8 mouse cellular contexts compared by ENCODE assay signal in the genomic region with DNA sequence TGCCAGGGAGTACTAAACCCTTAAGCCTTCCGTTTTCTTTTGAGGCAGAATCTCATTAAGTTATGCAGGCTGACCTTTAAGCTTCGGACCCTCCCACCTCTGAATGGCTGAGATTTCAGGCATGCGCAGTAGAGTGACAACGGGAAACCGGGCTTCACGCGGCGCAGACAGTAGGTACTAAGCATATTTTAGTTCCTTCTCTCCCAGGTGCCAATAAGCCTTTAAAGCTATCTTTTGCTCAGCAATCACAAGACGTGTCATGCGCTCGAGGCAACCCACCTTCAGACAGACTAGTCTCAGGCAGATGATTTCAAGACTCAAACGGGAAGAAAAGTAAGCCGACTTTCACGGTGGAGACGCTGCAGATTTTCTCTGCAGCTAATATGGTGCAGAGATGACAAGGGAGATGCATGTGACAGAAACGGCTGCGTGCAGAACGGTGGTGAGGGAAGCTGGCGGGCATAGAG. TPM values are rescaled to one million over a fixed set of nuclear protein-coding genes. Genes with fewer than 3 reads are reported as not detected.
DNase-seq lines count a peak whose midpoint lies in the region; ATAC-seq lines count a peak whose summit lies in the region.

No protein-coding gene starts in this region.

- no peaks in the 10 kb centered on the region for H3K9me3 ChIP-seq in kidney, embryonic 15.5 days (replicated peaks)
- no peaks in the 10 kb centered on the region for H3K9me3 ChIP-seq in limb, embryonic 13.5 days

- no peaks in the 10 kb centered on the region for H3K27me3 ChIP-seq in kidney, embryonic 15.5 days
- peaks cover 4% of the 10 kb centered on the region; the same call in 1 of the 2 replicates for H3K27me3 ChIP-seq in limb, embryonic 13.5 days

- 0 out of 2 replicates have a peak, but pooled peaks cover 5% of the 10 kb centered on the region for H3K36me3 ChIP-seq in kidney, embryonic 15.5 days
- no peaks in the 10 kb centered on the region for H3K36me3 ChIP-seq in limb, embryonic 13.5 days

- H3K9ac ChIP-seq in kidney, embryonic 15.5 days: peak overlapping the region; percentile 35; the same call in 1 of the 2 replicates
- H3K9ac ChIP-seq in limb, embryonic 13.5 days: peak overlapping the region; percentile 64

- WGBS in kidney, embryonic 15.5 days: 3% methylated on average over 19 of the region's 19 CpGs
- WGBS in limb, embryonic 13.5 days: 2% methylated on average over 19 of the region's 19 CpGs

- H3K4me3 ChIP-seq in kidney, embryonic 15.5 days (replicated peaks): peak overlapping the region; percentile 43
- H3K4me3 ChIP-seq in limb, embryonic 13.5 days: peak overlapping the region; percentile 52

- DNase-seq in heart, adult 18-20 months: peak; percentile 24 to 53
- no peak for DNase-seq in heart, adult 8-10 months (ENCODE audit: low spot score)
- DNase-seq in cerebellum, postnatal 25 days: peak; percentile 57 to 73
- DNase-seq in yolk sac, embryonic 10.5 days (ENCODE audit: low spot score): peak; percentile 78

- peak overlapping the region; percentile 69 for H3K4me2 ChIP-seq in kidney, embryonic 15.5 days
- peak overlapping the region; percentile 82 for H3K4me2 ChIP-seq in limb, embryonic 13.5 days (replicated peaks)

- peak overlapping the region; percentile 30; the same call in 1 of the 2 replicates for H3K27ac ChIP-seq in kidney, embryonic 15.5 days
- H3K27ac ChIP-seq in limb, embryonic 13.5 days: no peak overlapping the region

- H3K4me1 ChIP-seq in kidney, embryonic 15.5 days: peaks cover 34% of the 10 kb centered on the region
- H3K4me1 ChIP-seq in limb, embryonic 13.5 days: peaks cover 18% of the 10 kb centered on the region

- ATAC-seq in granulocyte monocyte progenitor cell, adult 5-6 weeks (replicated peaks; ENCODE audit: poor library complexity, severe bottlenecking): 0 out of 2 replicates have a peak, but pooled peaks have one; percentile 37
- ATAC-seq in kidney, embryonic 15.5 days (replicated peaks; ENCODE audit: low FRiP score): peak; percentile 33; the same call in 1 of the 2 replicates
- no peak for ATAC-seq in limb, embryonic 13.5 days (ENCODE audit: low FRiP score, low read depth)
- peak; percentile 90 for ATAC-seq in monocyte, adult 5-6 weeks (replicated peaks; ENCODE audit: insufficient number of reproducible peaks, low FRiP score, low TSS enrichment, poor library complexity, severe bottlenecking)

RNA-seq across cellular contexts. Expression of gene Abr, which starts 9.4 kb away (rescaled TPM):
- 10 to 100 TPM; 24.8 to 29.7 TPM for total RNA-seq in heart, adult 18-20 months (2021)
- 10 to 100 TPM; 21.9 to 28.6 (median 25.0) TPM for total RNA-seq in heart, adult 8-10 months (2022)
- total RNA-seq in granulocyte monocyte progenitor cell, adult 5-6 weeks (2014; fragmentation: Nextera tagmentation): 39.3 and 53.0 TPM in 2 replicates
- total RNA-seq in granulocyte monocyte progenitor cell, adult 5-6 weeks (2017): 48.2 and 54.3 TPM in 2 replicates
- polyA plus RNA-seq in kidney, embryonic 15.5 days (2015; fragmentation: Nextera tagmentation; extraction: Ambion mirVana): 44.2 and 48.3 TPM in 2 replicates
- 37.5 and 38.0 TPM in 2 replicates for polyA plus RNA-seq in limb, embryonic 13.5 days (2015; fragmentation: Nextera tagmentation; extraction: Ambion mirVana)
- 129 to 139 TPM (median 130 TPM) in 3 replicates for total RNA-seq in monocyte, adult 5-6 weeks (2017)

RNA-seq across cellular contexts. Expression of gene Bhlha9, which starts 59.6 kb away (rescaled TPM):
- not detected for total RNA-seq in heart, adult 18-20 months (2021)
- total RNA-seq in heart, adult 8-10 months (2022): not detected
- total RNA-seq in granulocyte monocyte progenitor cell, adult 5-6 weeks (2014; fragmentation: Nextera tagmentation): not detected in 2 replicates
- not detected in 2 replicates for total RNA-seq in granulocyte monocyte progenitor cell, adult 5-6 weeks (2017)
- 0.30 and 0.54 TPM in 2 replicates for polyA plus RNA-seq in kidney, embryonic 15.5 days (2015; fragmentation: Nextera tagmentation; extraction: Ambion mirVana)
- polyA plus RNA-seq in limb, embryonic 13.5 days (2015; fragmentation: Nextera tagmentation; extraction: Ambion mirVana): 5.0 and 6.5 TPM in 2 replicates
- not detected in 3 replicates for total RNA-seq in monocyte, adult 5-6 weeks (2017)
